Mouse (Mus musculus): Measurements from ENCODE around the gene Gabrr2. TPM values are rescaled to one million over a fixed set of nuclear protein-coding genes. Genes with fewer than 3 reads are reported as not detected.
"Not testable (repeated sequence)": the region's sequence is repeated elsewhere in the genome, so short reads cannot be mapped to it uniquely, and the experiment has no call there.

Gene Gabrr2
- polyA plus RNA-seq, 1 experiment from 2014 or later = 0.17 TPM

DNA sequence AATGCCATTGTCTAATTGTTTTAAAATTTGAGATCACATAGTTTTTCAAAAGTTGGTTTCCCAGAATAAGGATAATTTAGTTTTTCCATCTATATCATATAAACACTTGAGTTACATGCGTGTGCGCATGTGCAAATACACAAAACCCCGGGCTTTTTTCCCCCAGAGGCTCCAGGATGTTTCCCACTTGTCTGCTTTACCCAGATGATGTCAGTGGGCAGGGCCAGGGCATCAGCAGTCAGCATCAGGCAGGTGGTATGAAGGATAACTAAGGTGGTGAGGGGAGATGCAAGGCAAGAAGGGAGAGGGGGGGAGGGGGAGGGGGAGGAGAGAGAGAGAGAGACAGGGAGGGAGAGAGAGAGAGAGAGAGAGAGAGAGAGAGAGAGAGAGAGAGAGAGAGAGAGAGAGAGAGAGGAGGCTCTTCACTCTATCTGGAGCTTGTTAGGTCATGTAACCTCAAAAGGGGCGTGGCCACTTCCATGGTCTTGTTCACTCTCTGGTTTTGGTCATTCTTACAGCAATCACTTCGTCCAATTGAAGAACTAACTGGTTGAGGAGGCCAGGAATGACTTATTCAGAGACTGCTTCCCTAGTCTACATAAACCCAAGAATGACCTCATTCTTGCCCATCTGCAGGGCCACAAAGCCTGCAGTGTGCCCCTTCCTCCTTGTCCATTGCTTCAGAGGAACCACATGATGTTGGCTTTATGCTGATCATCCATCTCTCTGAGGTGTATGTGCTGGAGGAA lies 13.2 kb downstream of the Gabrr2 start:
- WGBS = 82% methylated on average over 5 of the region's 5 CpGs
- Histone ChIP-seq H3K36me3 (ENCODE audit: control insufficient read depth, insufficient read depth) (no peaks in the 10 kb centered on the region), H3K27ac (ENCODE audit: low read length) (no peak overlapping the region), H3K4me2 (ENCODE audit: low read depth, low read length) (no peak overlapping the region), H3K4me3 (ENCODE audit: low read length) (no peak overlapping the region), H3K9ac (ENCODE audit: low read length) (no peak overlapping the region), H3K27me3 (ENCODE audit: control insufficient read depth, insufficient read depth, low read length) (no peaks in the 10 kb centered on the region), H3K4me1 (ENCODE audit: control insufficient read depth, insufficient read depth, low read length) (peaks cover 4% of the 10 kb centered on the region), H3K9me3 (replicated peaks; ENCODE audit: control insufficient read depth, low read length) (no peaks in the 10 kb centered on the region)
- ATAC-seq (replicated peaks; ENCODE audit: extremely low read depth, insufficient read depth, low FRiP score) = no peak

DNA sequence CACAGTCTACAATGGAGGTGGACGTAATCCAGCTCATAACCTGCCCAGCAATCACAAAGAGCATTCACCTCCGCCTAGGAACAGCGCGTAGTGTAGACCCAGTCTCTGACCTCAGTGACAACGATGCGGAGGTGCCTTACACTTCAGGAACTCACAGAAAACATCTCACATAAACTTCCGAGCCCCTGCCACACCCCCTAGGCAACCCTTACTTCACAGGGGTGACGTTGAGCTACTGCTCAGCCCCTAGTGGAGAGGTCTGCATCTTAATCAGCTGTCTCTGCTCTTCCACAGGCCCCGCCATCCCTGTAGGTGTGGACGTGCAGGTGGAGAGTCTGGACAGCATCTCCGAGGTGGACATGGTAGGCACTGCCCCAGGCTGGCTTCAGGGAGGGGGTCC lies 14.4 kb downstream of the Gabrr2 start:
- WGBS = 70% methylated on average over 11 of the region's 11 CpGs
- no peaks in the 10 kb centered on the region for H3K27me3 ChIP-seq (ENCODE audit: control insufficient read depth, insufficient read depth, low read length)
- no peak for ATAC-seq (replicated peaks; ENCODE audit: extremely low read depth, insufficient read depth, low FRiP score)
- H3K9me3 ChIP-seq (replicated peaks; ENCODE audit: control insufficient read depth, low read length) = no peaks in the 10 kb centered on the region
- no peak overlapping the region for H3K4me3 ChIP-seq (ENCODE audit: low read length)
- H3K4me1 ChIP-seq (ENCODE audit: control insufficient read depth, insufficient read depth, low read length) = peaks cover 4% of the 10 kb centered on the region
- H3K9ac ChIP-seq (ENCODE audit: low read length) = no peak overlapping the region
- no peak overlapping the region for H3K4me2 ChIP-seq (ENCODE audit: low read depth, low read length)
- no peaks in the 10 kb centered on the region for H3K36me3 ChIP-seq (ENCODE audit: control insufficient read depth, insufficient read depth)
- no peak overlapping the region for H3K27ac ChIP-seq (ENCODE audit: low read length)

DNA sequence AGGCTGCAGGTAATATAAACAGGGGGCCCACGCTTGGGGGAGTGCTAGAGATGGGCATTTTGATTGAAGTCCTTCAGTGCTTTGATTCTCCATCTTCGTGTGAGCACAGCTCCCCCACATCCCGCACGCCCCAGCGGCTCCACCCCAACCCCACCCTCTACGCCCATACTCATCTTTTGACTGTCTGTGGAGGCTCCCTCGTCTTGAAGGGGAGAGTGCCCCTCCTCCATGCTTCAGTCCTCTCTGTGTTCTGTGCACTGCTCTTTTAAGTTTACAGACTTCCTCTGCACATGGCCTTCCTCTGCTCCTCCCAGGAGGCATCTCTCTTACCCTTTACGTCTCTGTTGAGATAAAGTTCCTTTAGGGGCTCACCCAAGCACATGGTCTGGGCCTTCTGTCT lies 14.9 kb downstream of the Gabrr2 start:
- WGBS = 54% methylated on average over 8 of the region's 8 CpGs
- 0 out of 2 replicates have a peak, but pooled peaks have one; percentile 35 for ATAC-seq (replicated peaks; ENCODE audit: extremely low read depth, insufficient read depth, low FRiP score)
- H3K9me3 ChIP-seq (replicated peaks; ENCODE audit: control insufficient read depth, low read length) = no peaks in the 10 kb centered on the region
- H3K36me3 ChIP-seq (ENCODE audit: control insufficient read depth, insufficient read depth) = no peaks in the 10 kb centered on the region
- no peak overlapping the region for H3K27ac ChIP-seq (ENCODE audit: low read length)
- H3K27me3 ChIP-seq (ENCODE audit: control insufficient read depth, insufficient read depth, low read length) = no peaks in the 10 kb centered on the region
- H3K4me2 ChIP-seq (ENCODE audit: low read depth, low read length) = no peak overlapping the region
- H3K9ac ChIP-seq (ENCODE audit: low read length) = no peak overlapping the region
- no peak overlapping the region for H3K4me3 ChIP-seq (ENCODE audit: low read length)
- peaks cover under 1% of the 10 kb centered on the region; the same call in 1 of the 2 replicates for H3K4me1 ChIP-seq (ENCODE audit: control insufficient read depth, insufficient read depth, low read length)

DNA sequence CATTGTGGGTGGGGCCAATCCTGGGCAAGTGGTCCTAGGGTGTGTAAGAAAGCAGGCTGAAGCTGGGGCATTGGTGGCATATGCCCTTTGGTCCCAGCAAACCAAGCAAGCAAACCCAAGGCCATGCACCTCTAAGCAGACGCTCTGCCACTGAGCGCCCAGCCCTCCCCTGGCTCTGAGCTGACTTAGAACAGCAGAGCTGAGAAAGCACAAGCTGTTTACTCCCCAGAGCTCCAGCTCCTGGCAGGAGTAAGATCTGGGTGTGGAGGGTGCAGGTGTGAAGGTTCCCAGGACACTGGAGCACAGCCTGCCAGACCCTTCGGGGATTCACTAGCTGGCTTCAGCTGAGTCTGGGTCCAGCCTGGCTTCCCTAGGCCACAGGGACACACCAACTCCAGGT lies 15.7 kb downstream of the Gabrr2 start:
- Histone ChIP-seq H3K4me3 (ENCODE audit: low read length) (no peak overlapping the region), H3K27me3 (ENCODE audit: control insufficient read depth, insufficient read depth, low read length) (no peaks in the 10 kb centered on the region), H3K9me3 (replicated peaks; ENCODE audit: control insufficient read depth, low read length) (no peaks in the 10 kb centered on the region), H3K27ac (ENCODE audit: low read length) (no peak overlapping the region), H3K36me3 (ENCODE audit: control insufficient read depth, insufficient read depth) (no peaks in the 10 kb centered on the region), H3K4me2 (ENCODE audit: low read depth, low read length) (no peak overlapping the region), H3K4me1 (ENCODE audit: control insufficient read depth, insufficient read depth, low read length) (no peaks in the 10 kb centered on the region), H3K9ac (ENCODE audit: low read length) (no peak overlapping the region)
- ATAC-seq (replicated peaks; ENCODE audit: extremely low read depth, insufficient read depth, low FRiP score) = peak; percentile 37; the same call in 1 of the 2 replicates
- 79% methylated on average over 3 of the region's 3 CpGs for WGBS

DNA sequence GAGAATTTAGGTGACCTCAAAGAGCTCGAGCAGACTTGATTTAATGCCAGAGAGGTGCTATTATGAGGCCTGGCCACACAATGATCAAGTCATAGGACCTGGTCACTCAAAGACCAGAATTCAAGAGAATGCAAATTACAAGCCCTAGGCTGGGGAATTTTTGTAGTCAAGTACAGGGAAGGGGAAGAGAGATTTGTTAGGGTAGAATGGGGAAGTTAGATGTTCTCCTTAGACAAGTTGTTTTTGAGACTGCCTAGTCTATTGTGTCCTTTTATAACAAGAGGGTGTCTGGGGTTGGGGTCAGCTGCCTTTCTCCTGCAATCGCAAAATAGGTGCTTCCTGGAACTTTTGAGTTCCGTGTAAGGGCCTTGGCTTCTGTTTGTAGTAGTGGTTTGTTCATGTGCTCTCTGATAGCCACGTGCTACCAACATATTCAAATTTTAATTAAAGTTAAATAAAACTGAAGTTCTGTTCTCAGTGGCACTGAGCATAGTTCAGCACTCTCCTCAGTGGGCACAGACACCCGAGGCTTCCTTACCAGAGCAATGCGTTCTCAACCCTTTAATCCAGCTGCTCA lies 36.4 kb downstream of the Gabrr2 start:
- no peaks in the 10 kb centered on the region for H3K4me1 ChIP-seq (ENCODE audit: control insufficient read depth, insufficient read depth, low read length)
- no peaks in the 10 kb centered on the region for H3K9me3 ChIP-seq (replicated peaks; ENCODE audit: control insufficient read depth, low read length)
- WGBS = 77% methylated on average over 6 of the region's 6 CpGs
- H3K4me3 ChIP-seq (ENCODE audit: low read length) = no peak overlapping the region
- H3K9ac ChIP-seq (ENCODE audit: low read length) = no peak overlapping the region
- H3K36me3 ChIP-seq (ENCODE audit: control insufficient read depth, insufficient read depth) = no peaks in the 10 kb centered on the region
- no peaks in the 10 kb centered on the region for H3K27me3 ChIP-seq (ENCODE audit: control insufficient read depth, insufficient read depth, low read length)
- ATAC-seq (replicated peaks; ENCODE audit: extremely low read depth, insufficient read depth, low FRiP score) = no peak
- no peak overlapping the region for H3K27ac ChIP-seq (ENCODE audit: low read length)
- H3K4me2 ChIP-seq (ENCODE audit: low read depth, low read length) = no peak overlapping the region

DNA sequence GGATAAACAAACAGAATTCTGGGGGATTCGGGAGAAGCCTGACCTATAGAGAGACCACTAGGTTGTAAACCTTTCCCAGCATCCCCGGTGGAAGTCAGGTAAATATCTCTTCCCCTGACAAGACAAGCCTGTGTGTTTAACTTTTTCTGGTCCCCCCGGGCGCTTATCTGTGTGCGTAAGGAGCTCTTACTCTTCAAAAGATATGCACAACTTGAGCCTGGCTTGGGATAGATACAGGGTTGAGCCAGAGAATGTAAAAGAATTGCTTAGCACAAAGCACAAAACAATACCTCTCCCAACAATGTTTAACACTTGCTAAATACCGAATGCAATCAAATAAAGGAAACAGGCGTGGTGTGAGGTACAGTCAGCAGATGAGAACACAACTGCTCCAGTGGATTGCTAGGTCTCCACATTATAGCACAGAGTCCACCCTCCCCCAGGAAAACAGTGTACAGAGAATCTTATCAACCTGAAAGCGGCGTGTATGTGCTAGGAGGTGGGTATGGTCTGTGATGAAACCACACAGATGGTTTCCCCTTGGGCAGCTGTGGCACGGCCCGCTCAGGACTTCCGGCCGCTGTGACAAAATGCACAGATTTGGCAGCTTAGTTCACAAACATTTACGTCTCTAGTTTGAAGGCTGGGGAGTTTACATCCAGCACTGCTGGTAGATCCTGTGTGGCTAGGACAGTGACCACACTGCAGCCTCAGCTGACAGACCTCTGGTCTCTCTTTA lies 47.1 kb downstream of the Gabrr2 start:
- WGBS = 45% methylated on average over 14 of the region's 14 CpGs
- Histone ChIP-seq H3K27ac (ENCODE audit: low read length) (no peak overlapping the region), H3K4me3 (ENCODE audit: low read length) (no peak overlapping the region), H3K9me3 (replicated peaks; ENCODE audit: control insufficient read depth, low read length) (no peaks in the 10 kb centered on the region), H3K4me1 (ENCODE audit: control insufficient read depth, insufficient read depth, low read length) (no peaks in the 10 kb centered on the region), H3K4me2 (ENCODE audit: low read depth, low read length) (no peak overlapping the region), H3K27me3 (ENCODE audit: control insufficient read depth, insufficient read depth, low read length) (no peaks in the 10 kb centered on the region), H3K36me3 (ENCODE audit: control insufficient read depth, insufficient read depth) (no peaks in the 10 kb centered on the region), H3K9ac (ENCODE audit: low read length) (no peak overlapping the region)
- ATAC-seq (replicated peaks; ENCODE audit: extremely low read depth, insufficient read depth, low FRiP score) = no peak

DNA sequence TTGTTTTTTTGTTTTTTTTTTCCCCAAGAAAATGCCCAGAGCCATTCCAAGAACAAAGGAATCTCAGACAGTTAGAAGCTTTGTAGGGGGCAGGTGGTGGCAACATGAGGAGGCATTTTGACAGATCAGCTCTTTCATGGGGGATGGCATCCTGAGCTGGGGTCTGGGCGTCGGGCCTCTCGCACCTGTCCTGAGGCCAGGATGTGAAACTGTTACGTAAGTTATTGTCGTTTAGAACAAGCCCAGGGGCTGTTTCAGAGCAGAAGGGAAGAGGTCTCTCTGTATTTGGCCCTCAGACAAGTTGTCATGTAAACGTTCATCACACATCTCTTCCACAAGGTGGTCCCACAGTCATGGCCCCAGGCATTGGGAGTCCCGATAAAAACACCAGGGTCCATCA lies 48.0 kb downstream of the Gabrr2 start:
- WGBS = 77% methylated on average over 7 of the region's 7 CpGs
- Histone ChIP-seq H3K4me1 (ENCODE audit: control insufficient read depth, insufficient read depth, low read length) (no peaks in the 10 kb centered on the region), H3K27ac (ENCODE audit: low read length) (no peak overlapping the region), H3K36me3 (ENCODE audit: control insufficient read depth, insufficient read depth) (no peaks in the 10 kb centered on the region), H3K9me3 (replicated peaks; ENCODE audit: control insufficient read depth, low read length) (no peaks in the 10 kb centered on the region; the same call in 1 of the 2 replicates), H3K4me2 (ENCODE audit: low read depth, low read length) (no peak overlapping the region), H3K27me3 (ENCODE audit: control insufficient read depth, insufficient read depth, low read length) (no peaks in the 10 kb centered on the region), H3K9ac (ENCODE audit: low read length) (no peak overlapping the region), H3K4me3 (ENCODE audit: low read length) (no peak overlapping the region)
- ATAC-seq (replicated peaks; ENCODE audit: extremely low read depth, insufficient read depth, low FRiP score) = no peak

DNA sequence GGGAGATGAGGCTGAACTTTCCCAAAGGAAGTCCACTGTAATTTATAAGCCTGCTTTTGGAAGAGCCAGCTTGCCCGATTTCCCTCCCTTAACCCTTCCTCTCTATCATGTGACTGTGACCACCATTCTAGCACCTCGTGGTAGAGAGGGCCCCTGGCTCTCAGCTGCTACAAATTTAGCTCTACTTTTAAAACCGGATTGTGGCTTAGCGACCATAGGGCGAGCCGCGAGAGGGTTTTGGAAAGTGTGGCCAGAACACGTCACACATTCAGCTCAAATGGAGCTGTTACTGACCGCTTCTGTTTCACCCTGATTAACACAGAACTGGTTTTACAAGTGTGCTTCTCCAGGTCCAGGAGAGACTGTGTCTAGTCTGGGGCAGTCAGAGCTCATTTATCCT lies 48.6 kb downstream of the Gabrr2 start:
- Histone ChIP-seq H3K4me3 (ENCODE audit: low read length) (no peak overlapping the region), H3K9ac (ENCODE audit: low read length) (no peak overlapping the region), H3K27ac (ENCODE audit: low read length) (no peak overlapping the region), H3K27me3 (ENCODE audit: control insufficient read depth, insufficient read depth, low read length) (no peaks in the 10 kb centered on the region), H3K4me2 (ENCODE audit: low read depth, low read length) (no peak overlapping the region), H3K36me3 (ENCODE audit: control insufficient read depth, insufficient read depth) (no peaks in the 10 kb centered on the region), H3K4me1 (ENCODE audit: control insufficient read depth, insufficient read depth, low read length) (no peaks in the 10 kb centered on the region), H3K9me3 (replicated peaks; ENCODE audit: control insufficient read depth, low read length) (no peaks in the 10 kb centered on the region; the same call in 1 of the 2 replicates)
- no peak for ATAC-seq (replicated peaks; ENCODE audit: extremely low read depth, insufficient read depth, low FRiP score)
- 64% methylated on average over 9 of the region's 9 CpGs for WGBS

DNA sequence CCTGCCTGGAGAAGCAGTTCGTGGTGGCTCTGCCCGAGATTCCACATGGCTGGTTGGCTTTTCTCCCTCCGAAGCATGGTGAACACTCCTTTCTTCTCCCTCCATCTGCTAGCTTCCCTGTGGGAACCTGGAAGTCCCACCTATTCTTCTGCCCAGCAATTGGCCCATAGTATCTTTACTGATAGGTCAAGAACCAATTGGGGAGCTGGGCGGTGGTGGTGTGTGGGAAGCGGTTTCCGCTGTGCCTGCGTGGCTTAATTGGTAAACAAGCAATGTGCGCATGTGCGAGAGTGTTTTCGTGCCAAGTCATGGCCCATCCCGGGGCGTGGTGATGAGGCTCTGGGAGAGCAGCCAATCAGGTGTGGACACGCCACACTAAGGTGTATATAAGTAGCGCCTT lies 50.1 kb downstream of the Gabrr2 start:
- H3K27me3 ChIP-seq (ENCODE audit: control insufficient read depth, insufficient read depth, low read length); H3K36me3 ChIP-seq (ENCODE audit: control insufficient read depth, insufficient read depth); H3K4me3 ChIP-seq (ENCODE audit: low read length); H3K27ac ChIP-seq (ENCODE audit: low read length); H3K4me2 ChIP-seq (ENCODE audit: low read depth, low read length); H3K9ac ChIP-seq (ENCODE audit: low read length); H3K9me3 ChIP-seq (replicated peaks; ENCODE audit: control insufficient read depth, low read length); ATAC-seq (replicated peaks; ENCODE audit: extremely low read depth, insufficient read depth, low FRiP score); H3K4me1 ChIP-seq (ENCODE audit: control insufficient read depth, insufficient read depth, low read length): not testable (repeated sequence)
- WGBS = 86% methylated on average over 10 of the region's 14 CpGs
